Mouse (Mus musculus) layer of hippocampus, postnatal 36 days (tissue): ENCODE results near the gene Ggnbp2. TPM values are rescaled to one million over a fixed set of nuclear protein-coding genes. Genes with fewer than 3 reads are reported as not detected.

ENCODE experiments used
- DNase-seq, 2 experiments: peaks; one replicate each; pipeline ENCODE4 v3.0.0; 2022
- total RNA-seq, 2 experiments: library from RNA; stranded (reverse); gene quantifications; 2 replicates each; pipeline ENCODE4 v1.2.3; 2021

Gene Ggnbp2
- total RNA-seq: 10 to 100 TPM; 82.3 to 84.1 TPM

GRCm38 (mm10) chr11:84870337-84871043 is at the start of gene Ggnbp2:
Gene Ggnbp2 (minus strand): TSS chr11:84870817.
- peak; percentile 91 for DNase-seq

GRCm38 (mm10) chr11:84919951-84920350 is 49.3 kb upstream of the Ggnbp2 start:
- no peak for DNase-seq

- DNase-seq: no peak
Measured at GRCm38 (mm10) chr11:84919276-84919675, 48.7 kb upstream of the Ggnbp2 start.

- DNase-seq: peak; percentile 81 to 85
Measured at GRCm38 (mm10) chr11:84918425-84918824, 47.8 kb upstream of the Ggnbp2 start.

- DNase-seq: no peak
Measured at GRCm38 (mm10) chr11:84916703-84917300, 46.2 kb upstream of the Ggnbp2 start.

GRCm38 (mm10) chr11:84916053-84916702 is 45.6 kb upstream of the Ggnbp2 start, which contains the start of gene Znhit3:
Gene Znhit3 (minus strand): TSS chr11:84916366.
- DNase-seq: peak; percentile 80 to 84

- DNase-seq: no peak
Measured at GRCm38 (mm10) chr11:84914673-84915072, 44.1 kb upstream of the Ggnbp2 start.

GRCm38 (mm10) chr11:84910411-84910810 is 39.8 kb upstream of the Ggnbp2 start:
- no peak for DNase-seq

- no peak for DNase-seq
Measured at GRCm38 (mm10) chr11:84908480-84908879, 37.9 kb upstream of the Ggnbp2 start.

- no peak for DNase-seq
Measured at GRCm38 (mm10) chr11:84907081-84907480, 36.5 kb upstream of the Ggnbp2 start.

- DNase-seq: no peak
Measured at GRCm38 (mm10) chr11:84904597-84905144, 34.1 kb upstream of the Ggnbp2 start.

- no peak for DNase-seq
Measured at GRCm38 (mm10) chr11:84893113-84893512, 22.5 kb upstream of the Ggnbp2 start.

- no peak for DNase-seq
Measured at GRCm38 (mm10) chr11:84891705-84892104, 21.1 kb upstream of the Ggnbp2 start.

GRCm38 (mm10) chr11:84889492-84889891 is 18.9 kb upstream of the Ggnbp2 start:
- no peak for DNase-seq

- no peak for DNase-seq
Measured at GRCm38 (mm10) chr11:84888025-84888424, 17.4 kb upstream of the Ggnbp2 start.

GRCm38 (mm10) chr11:84886767-84887511 is 16.3 kb upstream of the Ggnbp2 start:
- no peak for DNase-seq

GRCm38 (mm10) chr11:84886236-84886635 is 15.6 kb upstream of the Ggnbp2 start:
- no peak for DNase-seq

- DNase-seq: no peak
Measured at GRCm38 (mm10) chr11:84885238-84885637, 14.6 kb upstream of the Ggnbp2 start.

- no peak for DNase-seq
Measured at GRCm38 (mm10) chr11:84882346-84882745, 11.7 kb upstream of the Ggnbp2 start.

GRCm38 (mm10) chr11:84880971-84881370 is 10.4 kb upstream of the Ggnbp2 start:
- DNase-seq: no peak

- peak in 1 of 2 experiments; percentile 33 for DNase-seq
Measured at GRCm38 (mm10) chr11:84880465-84880961, 9.9 kb upstream of the Ggnbp2 start.

GRCm38 (mm10) chr11:84879772-84880464 is 9.3 kb upstream of the Ggnbp2 start, which contains the start of the genes Myo19 and Pigw:
Gene Myo19 (plus strand): TSS chr11:84880148.
Gene Pigw (minus strand): TSS chr11:84880285.
- DNase-seq: peak; percentile 81 to 83
